8 mouse cellular contexts compared by ENCODE assay signal in the genomic region with DNA sequence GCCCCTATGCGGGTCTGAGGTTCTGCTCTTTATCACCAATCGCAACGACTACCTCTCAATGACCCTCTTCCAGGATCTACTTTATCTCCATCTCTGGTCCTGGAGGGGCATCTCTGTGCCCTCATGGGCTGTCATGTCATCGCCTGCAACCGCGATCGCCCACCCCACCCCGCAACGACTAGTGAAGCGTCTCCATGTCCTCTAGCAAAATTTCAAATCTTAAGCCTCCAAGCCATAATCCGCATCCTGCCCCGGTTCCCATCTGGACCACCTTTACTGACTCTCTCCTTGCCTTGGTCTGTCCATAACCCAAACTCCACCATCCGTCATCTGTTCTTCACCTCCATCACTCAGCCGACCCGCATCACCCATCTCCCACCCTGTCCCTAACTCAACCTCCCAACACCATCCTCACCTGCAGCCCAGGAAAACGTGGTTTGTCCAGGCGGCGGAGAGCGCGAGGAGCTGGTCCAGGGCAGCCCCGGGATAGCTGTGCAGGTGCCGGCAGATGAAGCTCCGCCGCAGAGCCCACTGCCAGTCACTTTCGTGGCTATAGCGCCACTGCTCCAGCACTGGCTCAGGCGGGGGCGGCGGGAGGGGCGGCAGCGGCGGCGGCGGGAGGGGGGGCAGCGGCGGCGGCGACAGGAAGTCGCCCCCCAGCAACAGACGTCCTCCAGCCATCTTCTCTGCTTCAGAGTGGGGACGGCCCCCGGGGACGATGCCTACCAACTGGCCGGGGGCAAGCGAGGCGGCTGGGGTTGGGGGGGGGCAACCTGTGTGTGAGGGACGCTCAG. TPM values are rescaled to one million over a fixed set of nuclear protein-coding genes. Genes with fewer than 3 reads are reported as not detected.
DNase-seq lines count a peak whose midpoint lies in the region; ATAC-seq lines count a peak whose summit lies in the region.

TSS of gene Nkrf (minus strand) at position 579 of the 794 bp plus-strand sequence.

- intact Hi-C loops in heart, postnatal 25 days (cut with DNase I) = loop anchor here (2.0 to 10.0 kb wide), 2 partner anchors 28 to 138 kb away; partner anchors contain the start of gene C330007P06Rik
- intact Hi-C loops in left cerebral cortex, postnatal 14 days (cut with DNase I) = no loop called here

- WGBS in hindbrain, embryonic 12.5 days = 25% methylated on average over 45 of the region's 47 CpGs
- WGBS in midbrain, embryonic 12.5 days = 31% methylated on average over 35 of the region's 47 CpGs

- H3K4me2 ChIP-seq in hindbrain, embryonic 12.5 days (replicated peaks) = peak within 1 kb of the TSS; percentile 52
- H3K4me2 ChIP-seq in midbrain, embryonic 12.5 days (replicated peaks) = peak within 1 kb of the TSS; percentile 57

- peak; percentile 94 for DNase-seq in heart, adult 11 months
- DNase-seq in heart, postnatal 25 days (ENCODE audit: low spot score) = no peak
- peak; percentile 61 for DNase-seq in brain, adult 2 months (ENCODE audit: low read depth, low spot score)
- peak; percentile 52 to 60 for DNase-seq in left cerebral cortex, postnatal 14 days (ENCODE audit: low spot score in 2 of 2)
- DNase-seq in splenic B cell, adult 2 months (ENCODE audit: low read depth, low spot score) = peak; percentile 61

- H3K9ac ChIP-seq in hindbrain, embryonic 12.5 days = peak within 1 kb of the TSS; percentile 71
- peak within 1 kb of the TSS; percentile 79 for H3K9ac ChIP-seq in midbrain, embryonic 12.5 days (replicated peaks)

- peak within 1 kb of the TSS; percentile 85 for H3K27ac ChIP-seq in hindbrain, embryonic 12.5 days
- peak within 1 kb of the TSS; percentile 82 for H3K27ac ChIP-seq in midbrain, embryonic 12.5 days (replicated peaks)

- no peaks in the 10 kb centered on the region for H3K9me3 ChIP-seq in hindbrain, embryonic 12.5 days (replicated peaks)
- H3K9me3 ChIP-seq in midbrain, embryonic 12.5 days = no peaks in the 10 kb centered on the region

- ATAC-seq in erythroid progenitor cell, adult 5-6 weeks (replicated peaks; ENCODE audit: low FRiP score, poor library complexity, severe bottlenecking) = peak; percentile 56; the same call in 1 of the 2 replicates
- peak; percentile 72 for ATAC-seq in hindbrain, embryonic 12.5 days (ENCODE audit: low FRiP score)
- ATAC-seq in midbrain, embryonic 12.5 days (ENCODE audit: low FRiP score, low read depth) = peak; percentile 72

- no peaks in the 10 kb centered on the region for H3K36me3 ChIP-seq in hindbrain, embryonic 12.5 days
- no peaks in the 10 kb centered on the region for H3K36me3 ChIP-seq in midbrain, embryonic 12.5 days
- no peaks in the 10 kb centered on the region for H3K36me3 ChIP-seq in splenic B cell, adult 2 months (ENCODE audit: control insufficient read depth, insufficient read depth, low read length, poor library complexity, severe bottlenecking)

- no peaks in the 10 kb centered on the region for H3K27me3 ChIP-seq in hindbrain, embryonic 12.5 days
- no peaks in the 10 kb centered on the region for H3K27me3 ChIP-seq in midbrain, embryonic 12.5 days
- no peaks in the 10 kb centered on the region for H3K27me3 ChIP-seq in splenic B cell, adult 2 months (ENCODE audit: control insufficient read depth, insufficient read depth, low read length, poor library complexity, severe bottlenecking)

- peak within 1 kb of the TSS; percentile 56 for H3K4me3 ChIP-seq in hindbrain, embryonic 12.5 days
- peak within 1 kb of the TSS; percentile 59 for H3K4me3 ChIP-seq in midbrain, embryonic 12.5 days

- no peaks in the 10 kb centered on the region for H3K4me1 ChIP-seq in hindbrain, embryonic 12.5 days
- no peaks in the 10 kb centered on the region for H3K4me1 ChIP-seq in midbrain, embryonic 12.5 days

RNA-seq across cellular contexts. Expression of gene Nkrf, which starts in this region (rescaled TPM):
- total RNA-seq in heart, postnatal 25 days (2021) = 1 to 10 TPM; 3.2 to 3.9 TPM
- 5.0 and 5.4 TPM in 2 replicates for total RNA-seq in erythroid progenitor cell, adult 5-6 weeks (2015; ENCODE audit: low replicate concordance)
- total RNA-seq in erythroid progenitor cell, adult 5-6 weeks (2017; ENCODE audit: low replicate concordance) = 1.1 and 3.6 TPM in 2 replicates
- polyA plus RNA-seq in hindbrain, embryonic 12.5 days (2016; fragmentation: Nextera tagmentation; extraction: Ambion mirVana) = 8.7 and 9.8 TPM in 2 replicates
- 10 to 100 TPM; 32.3 to 32.9 TPM for total RNA-seq in left cerebral cortex, postnatal 14 days (2021)
- polyA plus RNA-seq in midbrain, embryonic 12.5 days (2016; fragmentation: Nextera tagmentation; extraction: Ambion mirVana) = 8.7 and 9.7 TPM in 2 replicates

Comparison
In these comparisons a context has a peak if more than half of its experiments do, and no peak if none do; other contexts are left out.
1. RNA of gene Nkrf (total RNA-seq): 32.3 to 32.9 TPM in left cerebral cortex, postnatal 14 days; 1.1 to 5.4 TPM in erythroid progenitor cell, adult 5-6 weeks and 3.2 to 3.9 TPM in heart, postnatal 25 days; every median in the first group is over 4 times any median in the second.
2. Peak in every context shown above with its lines, with median percentiles within 50 percentile points of each other: ATAC-seq.